Mouse (Mus musculus): ENCODE measurements at regions not wholly inside any gene's neighbourhood (a gene's known extent, or its start where the extent isn't known, plus 50 kb on each side); places are given as distances from the start of the nearest gene placed in this dataset.
A peak's percentile ranks its signal among the peaks of the same experiment; 100 is the strongest.
"Not testable (repeated sequence)": the region's sequence is repeated elsewhere in the genome, so short reads cannot be mapped to it uniquely, and the experiment has no call there.

DNA sequence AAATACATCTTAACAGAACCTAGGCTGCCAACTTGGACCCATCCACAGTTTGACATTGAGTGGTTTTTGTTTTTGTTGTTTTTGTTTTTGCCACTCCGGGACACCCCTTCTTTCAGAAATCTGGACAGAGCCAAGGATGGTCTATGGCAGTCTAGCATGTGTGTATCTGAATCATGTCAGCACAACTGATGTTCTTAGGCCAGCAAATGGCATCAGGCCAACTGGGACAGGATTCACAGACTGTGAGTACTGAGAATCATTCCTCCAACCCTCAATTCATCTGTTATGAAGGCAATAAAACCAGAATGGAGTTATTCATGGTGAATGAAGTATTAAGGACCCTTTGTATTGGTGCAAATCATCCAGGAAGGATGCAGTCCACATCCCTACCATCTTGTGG, 1372.5 kb upstream of the Rag2 start:
- peak in 1 of 2 experiments; percentile 3 for DNase-seq (ENCODE audit: extremely low spot score in 1 of 2, low spot score in 1 of 2)

GRCm38 (mm10) chr2:100259136-100259853, 1365.2 kb upstream of the Rag2 start:
- no peak for DNase-seq (ENCODE audit: extremely low spot score in 1 of 2, low spot score in 1 of 2)

- no peak for DNase-seq (ENCODE audit: extremely low spot score in 1 of 2, low spot score in 1 of 2)
Measured at GRCm38 (mm10) chr2:100306516-100306915, 1318.0 kb upstream of the Rag2 start.

DNA sequence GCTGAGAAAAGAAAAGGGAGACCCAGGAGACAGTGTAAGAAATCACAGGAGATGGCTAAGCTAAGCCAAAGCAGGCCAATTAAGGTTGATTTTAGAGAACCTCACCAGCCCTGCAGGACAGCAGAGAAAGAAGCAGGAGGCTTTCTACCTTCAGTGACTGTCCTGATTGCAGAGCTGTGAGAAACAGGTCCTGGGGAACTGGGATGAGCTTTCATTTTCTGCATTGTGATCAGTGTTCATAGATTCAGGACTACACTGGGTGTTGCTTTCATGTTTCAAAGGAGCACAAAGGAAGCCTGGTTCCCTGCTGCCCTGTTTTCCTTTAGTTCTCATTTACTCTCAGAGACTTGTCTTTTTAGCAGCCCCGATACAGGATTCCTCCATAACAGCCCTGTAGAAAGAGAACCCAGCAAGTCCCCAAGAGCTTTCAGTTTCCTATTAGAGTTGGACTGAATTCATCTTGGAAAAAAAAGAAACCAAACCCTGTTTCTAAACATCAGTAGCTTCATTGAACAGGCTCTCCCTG, 1311.7 kb upstream of the Rag2 start:
- DNase-seq (ENCODE audit: extremely low spot score in 1 of 2, low spot score in 1 of 2), result no peak

- no peak for DNase-seq (ENCODE audit: extremely low spot score in 1 of 2, low spot score in 1 of 2)
Measured at GRCm38 (mm10) chr2:100320461-100320860, 1304.1 kb upstream of the Rag2 start.

GRCm38 (mm10) chr2:100340713-100341112, 1283.8 kb upstream of the Rag2 start:
- DNase-seq (ENCODE audit: extremely low spot score in 1 of 2, low spot score in 1 of 2), result no peak

DNA sequence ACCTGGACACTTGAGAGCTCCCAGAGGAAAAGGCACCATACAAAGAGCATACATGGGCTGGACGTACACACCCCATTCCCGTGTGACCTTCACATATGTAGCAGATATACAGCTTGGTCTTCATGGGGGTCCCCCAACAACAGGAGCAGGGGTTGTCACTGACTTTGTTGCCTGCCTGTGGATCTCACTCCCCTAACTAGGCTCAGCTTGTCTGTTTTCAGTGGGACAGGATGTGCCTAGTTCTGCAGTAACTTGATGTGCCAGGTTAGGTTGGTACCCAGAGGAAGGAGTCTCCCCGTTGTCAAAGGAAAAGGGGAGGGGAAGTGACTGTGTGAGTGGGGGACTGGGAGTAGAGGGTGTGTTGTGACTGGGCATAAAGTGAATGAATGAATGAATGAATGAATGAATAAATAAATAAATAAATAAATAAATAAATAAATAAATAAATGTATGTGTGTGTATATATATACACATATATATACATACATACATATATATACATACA, 1279.5 kb upstream of the Rag2 start:
- DNase-seq (ENCODE audit: extremely low spot score in 1 of 2, low spot score in 1 of 2), result no peak

DNA sequence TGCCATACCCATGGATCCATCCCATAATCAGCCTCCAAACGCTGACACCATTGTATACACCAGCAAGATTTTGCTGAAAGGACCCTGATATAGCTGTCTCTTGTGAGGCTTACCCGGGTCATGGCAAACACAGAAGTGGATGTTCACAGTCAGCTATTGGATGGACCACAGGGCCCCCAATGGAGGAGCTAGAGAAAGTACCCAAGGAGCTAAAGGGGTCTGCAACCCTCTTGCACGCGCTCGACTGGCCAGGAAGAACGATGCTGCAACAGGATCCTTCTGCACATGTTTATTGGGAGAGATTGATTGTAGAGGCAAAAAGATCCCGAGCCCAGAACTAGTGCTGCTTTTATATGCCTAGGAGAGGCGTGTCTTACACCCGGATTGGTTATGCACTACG, 1258.9 kb upstream of the Rag2 start:
- not testable (repeated sequence) for DNase-seq (ENCODE audit: extremely low spot score in 1 of 2, low spot score in 1 of 2)

- no peak for DNase-seq (ENCODE audit: extremely low spot score in 1 of 2, low spot score in 1 of 2)
Measured at GRCm38 (mm10) chr2:100399776-100400175, 1224.7 kb upstream of the Rag2 start.

- no peak for DNase-seq (ENCODE audit: extremely low spot score in 1 of 2, low spot score in 1 of 2)
Measured at GRCm38 (mm10) chr2:100426661-100427060, 1197.9 kb upstream of the Rag2 start.

DNA sequence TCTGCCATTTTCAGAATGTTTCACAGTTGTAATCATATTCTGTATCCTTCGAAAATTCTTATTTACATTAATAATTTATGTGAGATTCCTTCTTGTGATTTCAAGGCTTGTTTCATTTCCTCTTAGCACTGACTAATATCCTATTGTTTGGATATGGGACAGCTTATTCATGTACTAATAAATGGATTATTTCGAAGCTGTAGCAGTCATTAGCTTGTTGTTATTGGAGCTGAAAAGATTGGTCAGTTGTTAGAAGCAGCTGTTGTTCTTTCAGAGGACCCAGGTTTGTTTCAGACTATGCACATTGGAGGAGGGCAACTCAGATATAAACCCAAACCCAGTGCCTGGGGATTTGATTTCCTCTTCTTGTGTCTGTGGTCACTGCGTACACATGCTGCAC, 1189.5 kb upstream of the Rag2 start:
- DNase-seq (ENCODE audit: extremely low spot score in 1 of 2, low spot score in 1 of 2), result no peak

DNA sequence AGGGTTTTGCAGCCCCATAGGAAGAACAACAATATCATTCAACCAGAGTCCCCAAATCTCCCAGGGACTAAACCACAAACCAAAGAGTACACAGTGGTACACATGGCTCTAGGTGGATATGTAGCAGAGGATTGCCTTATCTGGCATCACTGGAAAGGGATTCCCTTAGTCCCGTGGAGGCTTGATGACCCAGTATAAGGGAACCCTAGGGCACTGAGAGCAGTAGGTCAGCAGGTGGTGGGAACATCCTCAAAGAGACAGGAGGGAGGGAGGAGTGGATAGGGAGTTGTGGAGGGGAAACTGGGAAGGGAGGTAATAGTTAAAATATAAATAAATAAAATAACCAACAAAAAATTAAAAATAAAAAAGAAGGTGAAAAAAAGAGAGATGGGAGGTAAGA, 1178.7 kb upstream of the Rag2 start:
- DNase-seq (ENCODE audit: extremely low spot score in 1 of 2, low spot score in 1 of 2), result no peak

- no peak for DNase-seq (ENCODE audit: extremely low spot score in 1 of 2, low spot score in 1 of 2)
Measured at GRCm38 (mm10) chr2:100446332-100446731, 1178.2 kb upstream of the Rag2 start.

GRCm38 (mm10) chr2:100459641-100460040, 1164.9 kb upstream of the Rag2 start:
- not testable (repeated sequence) for DNase-seq (ENCODE audit: extremely low spot score in 1 of 2, low spot score in 1 of 2)

- not testable (repeated sequence) for DNase-seq (ENCODE audit: extremely low spot score in 1 of 2, low spot score in 1 of 2)
Measured at GRCm38 (mm10) chr2:100486229-100486628, 1138.3 kb upstream of the Rag2 start.

DNA sequence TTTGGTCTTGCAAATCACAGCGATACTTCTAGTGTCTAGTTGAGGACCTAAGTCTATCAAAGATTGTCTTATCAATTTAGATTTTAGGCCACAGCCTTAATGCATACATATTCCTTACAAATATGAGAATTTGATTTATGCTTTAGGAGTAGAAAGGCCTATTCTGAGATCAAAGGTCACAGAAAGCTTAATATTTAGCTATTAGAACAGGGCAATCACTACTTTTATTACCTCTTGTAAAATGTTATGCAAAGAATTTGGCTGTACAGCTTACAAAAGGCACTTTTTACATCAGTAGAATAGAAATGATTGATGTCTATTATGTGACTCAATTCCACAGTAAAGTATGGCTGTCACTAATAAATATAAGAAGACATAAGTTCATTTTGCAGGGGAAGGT, 1119.4 kb upstream of the Rag2 start:
- not testable (repeated sequence) for DNase-seq (ENCODE audit: extremely low spot score in 1 of 2, low spot score in 1 of 2)

All from layer of hippocampus, postnatal 25 days (tissue).